Mouse (Mus musculus): ENCODE results near the gene Mob3a. TPM values are rescaled to one million over a fixed set of nuclear protein-coding genes. Genes with fewer than 3 reads are reported as not detected.

Gene Mob3a
- polyA plus RNA-seq, 1 experiment: 25.1 TPM

- Histone ChIP-seq H3K79me2 (ENCODE audit: control insufficient read depth, insufficient read depth) (peaks cover 7% of the 10 kb centered on the region), H3K27me3 (ENCODE audit: control insufficient read depth, insufficient read depth, insufficient read length) (no peaks in the 10 kb centered on the region), H3K4me3 (no peak overlapping the region), H3K36me3 (ENCODE audit: control insufficient read depth, insufficient read depth) (peaks cover 4% of the 10 kb centered on the region), H3K4me2 (ENCODE audit: low read depth) (no peak overlapping the region), H3ac (ENCODE audit: control insufficient read depth, insufficient read length) (no peak overlapping the region)
- TF ChIP-seq USF1 (IDR thresholded peaks at IDR 0.05; ENCODE audit: low read depth) (no peak), E2F4 (IDR thresholded peaks at IDR 0.05; ENCODE audit: insufficient read depth) (no peak), CEBPB (IDR thresholded peaks at IDR 0.05; ENCODE audit: insufficient read depth, poor library complexity, severe bottlenecking) (no peak), TCF3 (IDR thresholded peaks at IDR 0.05; ENCODE audit: insufficient read length, low read depth) (no peak)
Measured at GRCm38 (mm10) chr10:80694159-80694938, 7.4 kb downstream of the Mob3a start.

GRCm38 (mm10) chr10:80693401-80694045, 8.3 kb downstream of the Mob3a start:
- H3K36me3 ChIP-seq (ENCODE audit: control insufficient read depth, insufficient read depth): no peaks in the 10 kb centered on the region
- TF ChIP-seq TCF3 (IDR thresholded peaks at IDR 0.05; ENCODE audit: insufficient read length, low read depth) (no peak), CEBPB (IDR thresholded peaks at IDR 0.05; ENCODE audit: insufficient read depth, poor library complexity, severe bottlenecking) (no peak), E2F4 (IDR thresholded peaks at IDR 0.05; ENCODE audit: insufficient read depth) (no peak), MYOG (IDR thresholded peaks at IDR 0.05; ENCODE audit: control insufficient read depth in 1 of 3, insufficient read depth in 1 of 3, insufficient read length in 2 of 3, low read depth in 2 of 3) (no peak), POLR2AphosphoS2 (IDR thresholded peaks at IDR 0.05; ENCODE audit: insufficient read length, low read depth) (no peak), MYOD1 (IDR thresholded peaks at IDR 0.05; ENCODE audit: control insufficient read depth in 1 of 3, insufficient read length in 2 of 3, low read depth in 2 of 3) (no peak), USF1 (IDR thresholded peaks at IDR 0.05; ENCODE audit: low read depth) (no peak), REST (IDR thresholded peaks at IDR 0.05; ENCODE audit: insufficient read depth, insufficient read length) (no peak), SRF (IDR thresholded peaks at IDR 0.05; ENCODE audit: control insufficient read depth, insufficient read length, low read depth) (no peak), POLR2A (IDR thresholded peaks at IDR 0.05; ENCODE audit: insufficient read length, low read depth) (no peak), TCF12 (IDR thresholded peaks at IDR 0.05; ENCODE audit: insufficient read depth, poor library complexity, severe bottlenecking) (no peak), MAX (IDR thresholded peaks at IDR 0.05; ENCODE audit: low read depth) (no peak)
- no peak overlapping the region for H3ac ChIP-seq (ENCODE audit: control insufficient read depth, insufficient read length)
- no peaks in the 10 kb centered on the region for H3K27me3 ChIP-seq (ENCODE audit: control insufficient read depth, insufficient read depth, insufficient read length)
- no peak overlapping the region for H3K4me3 ChIP-seq
- H3K4me2 ChIP-seq (ENCODE audit: low read depth): no peak overlapping the region
- H3K79me2 ChIP-seq (ENCODE audit: control insufficient read depth, insufficient read depth): no peaks in the 10 kb centered on the region

GRCm38 (mm10) chr10:80692249-80693165, 9.3 kb downstream of the Mob3a start:
- H3K4me3 ChIP-seq: no peak overlapping the region
- no peaks in the 10 kb centered on the region for H3K27me3 ChIP-seq (ENCODE audit: control insufficient read depth, insufficient read depth, insufficient read length)
- no peak overlapping the region for H3K4me2 ChIP-seq (ENCODE audit: low read depth)
- no peak overlapping the region for H3ac ChIP-seq (ENCODE audit: control insufficient read depth, insufficient read length)
- no peaks in the 10 kb centered on the region for H3K79me2 ChIP-seq (ENCODE audit: control insufficient read depth, insufficient read depth)
- H3K36me3 ChIP-seq (ENCODE audit: control insufficient read depth, insufficient read depth): no peaks in the 10 kb centered on the region
- no peak for TF ChIP-seq E2F4 (IDR thresholded peaks at IDR 0.05; ENCODE audit: insufficient read depth)
- no peak for TF ChIP-seq SRF (IDR thresholded peaks at IDR 0.05; ENCODE audit: control insufficient read depth, insufficient read length, low read depth)
- no peak for TF ChIP-seq TCF12 (IDR thresholded peaks at IDR 0.05; ENCODE audit: insufficient read depth, poor library complexity, severe bottlenecking)
- no peak for TF ChIP-seq POLR2AphosphoS2 (IDR thresholded peaks at IDR 0.05; ENCODE audit: insufficient read length, low read depth)
- no peak for TF ChIP-seq TCF3 (IDR thresholded peaks at IDR 0.05; ENCODE audit: insufficient read length, low read depth)
- no peak for TF ChIP-seq MYOG (IDR thresholded peaks at IDR 0.05; ENCODE audit: control insufficient read depth in 1 of 3, insufficient read depth in 1 of 3, insufficient read length in 2 of 3, low read depth in 2 of 3)
- TF ChIP-seq MYOD1 (IDR thresholded peaks at IDR 0.05; ENCODE audit: control insufficient read depth in 1 of 3, insufficient read length in 2 of 3, low read depth in 2 of 3): no peak
- no peak for TF ChIP-seq MAX (IDR thresholded peaks at IDR 0.05; ENCODE audit: low read depth)
- no peak for TF ChIP-seq CEBPB (IDR thresholded peaks at IDR 0.05; ENCODE audit: insufficient read depth, poor library complexity, severe bottlenecking)
- no peak for TF ChIP-seq REST (IDR thresholded peaks at IDR 0.05; ENCODE audit: insufficient read depth, insufficient read length)
- no peak for TF ChIP-seq USF1 (IDR thresholded peaks at IDR 0.05; ENCODE audit: low read depth)
- no peak for TF ChIP-seq POLR2A (IDR thresholded peaks at IDR 0.05; ENCODE audit: insufficient read length, low read depth)

GRCm38 (mm10) chr10:80687850-80688249, 13.9 kb downstream of the Mob3a start:
- no peak overlapping the region for H3K4me3 ChIP-seq
- H3K4me2 ChIP-seq (ENCODE audit: low read depth): no peak overlapping the region
- TF ChIP-seq SRF (IDR thresholded peaks at IDR 0.05; ENCODE audit: control insufficient read depth, insufficient read length, low read depth) (no peak), TCF12 (IDR thresholded peaks at IDR 0.05; ENCODE audit: insufficient read depth, poor library complexity, severe bottlenecking) (no peak), CEBPB (IDR thresholded peaks at IDR 0.05; ENCODE audit: insufficient read depth, poor library complexity, severe bottlenecking) (no peak), TCF3 (IDR thresholded peaks at IDR 0.05; ENCODE audit: insufficient read length, low read depth) (no peak)
- no peaks in the 10 kb centered on the region for H3K79me2 ChIP-seq (ENCODE audit: control insufficient read depth, insufficient read depth)
- H3K27me3 ChIP-seq (ENCODE audit: control insufficient read depth, insufficient read depth, insufficient read length): no peaks in the 10 kb centered on the region
- H3K36me3 ChIP-seq (ENCODE audit: control insufficient read depth, insufficient read depth): peaks cover 10% of the 10 kb centered on the region
- H3ac ChIP-seq (ENCODE audit: control insufficient read depth, insufficient read length): no peak overlapping the region
